Mouse (Mus musculus): ENCODE results near the gene C1qtnf7. TPM values are rescaled to one million over a fixed set of nuclear protein-coding genes. Genes with fewer than 3 reads are reported as not detected.
A peak's percentile ranks its signal among the peaks of the same experiment; 100 is the strongest.

The C1qtnf7 gene
- polyA plus RNA-seq, 2 experiments = 5.0 to 9.3 TPM

- H3K27me3 ChIP-seq (ENCODE audit: control insufficient read depth, insufficient read depth, low read length) = no peaks in the 10 kb centered on the region
- H3K9me3 ChIP-seq (ENCODE audit: control insufficient read depth, low read length) = no peaks in the 10 kb centered on the region
- 63% methylated on average over 2 of the region's 2 CpGs for WGBS
- no peak overlapping the region for H3K4me2 ChIP-seq (replicated peaks; ENCODE audit: low read depth, low read length, severe bottlenecking)
- TF ChIP-seq POLR2A (IDR thresholded peaks at IDR 0.05; ENCODE audit: borderline replicate concordance, extremely low read depth, insufficient read depth, insufficient read length) = no peak
- ATAC-seq (ENCODE audit: low FRiP score, low read depth) = no peak
- H3K4me3 ChIP-seq (replicated peaks; ENCODE audit: low read length) = no peak overlapping the region
- no peak overlapping the region for H3K9ac ChIP-seq (ENCODE audit: low read depth, low read length, severe bottlenecking)
- H3K4me1 ChIP-seq (ENCODE audit: control insufficient read depth, insufficient read depth, low read length) = no peaks in the 10 kb centered on the region
- no peaks in the 10 kb centered on the region for H3K36me3 ChIP-seq (ENCODE audit: control insufficient read depth, insufficient read depth, low read length)
- DNase-seq (ENCODE audit: low spot score) = no peak
- H3K27ac ChIP-seq (replicated peaks; ENCODE audit: low read depth, low read length) = no peak overlapping the region
Measured at GRCm38 (mm10) chr5:43508470-43508869, 6.9 kb upstream of the C1qtnf7 start.

- DNase-seq (ENCODE audit: low spot score) (no peak), ATAC-seq (ENCODE audit: low FRiP score, low read depth) (no peak)
- no peak overlapping the region for H3K4me3 ChIP-seq (replicated peaks; ENCODE audit: low read length)
- no peaks in the 10 kb centered on the region for H3K36me3 ChIP-seq (ENCODE audit: control insufficient read depth, insufficient read depth, low read length)
- H3K4me1 ChIP-seq (ENCODE audit: control insufficient read depth, insufficient read depth, low read length) = no peaks in the 10 kb centered on the region
- no peak overlapping the region for H3K27ac ChIP-seq (replicated peaks; ENCODE audit: low read depth, low read length)
- WGBS = 76% methylated on average over 1 of the region's 1 CpGs
- no peak overlapping the region for H3K4me2 ChIP-seq (replicated peaks; ENCODE audit: low read depth, low read length, severe bottlenecking)
- H3K9me3 ChIP-seq (ENCODE audit: control insufficient read depth, low read length) = no peaks in the 10 kb centered on the region
- H3K9ac ChIP-seq (ENCODE audit: low read depth, low read length, severe bottlenecking) = no peak overlapping the region
- TF ChIP-seq POLR2A (IDR thresholded peaks at IDR 0.05; ENCODE audit: borderline replicate concordance, extremely low read depth, insufficient read depth, insufficient read length) = no peak
- H3K27me3 ChIP-seq (ENCODE audit: control insufficient read depth, insufficient read depth, low read length) = no peaks in the 10 kb centered on the region
Measured at GRCm38 (mm10) chr5:43508892-43509291, 6.4 kb upstream of the C1qtnf7 start.

GRCm38 (mm10) chr5:43511126-43511525, 4.2 kb upstream of the C1qtnf7 start:
- Histone ChIP-seq H3K4me1 (ENCODE audit: control insufficient read depth, insufficient read depth, low read length) (peaks cover 7% of the 10 kb centered on the region; the same call in 1 of the 2 replicates), H3K9ac (ENCODE audit: low read depth, low read length, severe bottlenecking) (no peak overlapping the region), H3K27ac (replicated peaks; ENCODE audit: low read depth, low read length) (no peak overlapping the region), H3K4me3 (replicated peaks; ENCODE audit: low read length) (no peak overlapping the region), H3K9me3 (ENCODE audit: control insufficient read depth, low read length) (no peaks in the 10 kb centered on the region), H3K27me3 (ENCODE audit: control insufficient read depth, insufficient read depth, low read length) (no peaks in the 10 kb centered on the region), H3K4me2 (replicated peaks; ENCODE audit: low read depth, low read length, severe bottlenecking) (no peak overlapping the region), H3K36me3 (ENCODE audit: control insufficient read depth, insufficient read depth, low read length) (no peaks in the 10 kb centered on the region)
- TF ChIP-seq POLR2A (IDR thresholded peaks at IDR 0.05; ENCODE audit: borderline replicate concordance, extremely low read depth, insufficient read depth, insufficient read length) = no peak
- 91% methylated on average over 2 of the region's 2 CpGs for WGBS
- ATAC-seq (ENCODE audit: low FRiP score, low read depth) = no peak
- DNase-seq (ENCODE audit: low spot score) = no peak

- H3K27me3 ChIP-seq (ENCODE audit: control insufficient read depth, insufficient read depth, low read length) = no peaks in the 10 kb centered on the region
- WGBS = 48% methylated on average over 7 of the region's 7 CpGs
- H3K4me1 ChIP-seq (ENCODE audit: control insufficient read depth, insufficient read depth, low read length) = peaks cover 36% of the 10 kb centered on the region
- H3K4me3 ChIP-seq (replicated peaks; ENCODE audit: low read length) = peak overlapping the region; percentile 10; the same call in 1 of the 2 replicates
- H3K9me3 ChIP-seq (ENCODE audit: control insufficient read depth, low read length) = no peaks in the 10 kb centered on the region
- DNase-seq (ENCODE audit: low spot score) (no peak), ATAC-seq (ENCODE audit: low FRiP score, low read depth) (no peak)
- H3K4me2 ChIP-seq (replicated peaks; ENCODE audit: low read depth, low read length, severe bottlenecking) = peak overlapping the region; percentile 13; the same call in 1 of the 2 replicates
- no peak for TF ChIP-seq POLR2A (IDR thresholded peaks at IDR 0.05; ENCODE audit: borderline replicate concordance, extremely low read depth, insufficient read depth, insufficient read length)
- no peak overlapping the region for H3K9ac ChIP-seq (ENCODE audit: low read depth, low read length, severe bottlenecking)
- no peak overlapping the region for H3K27ac ChIP-seq (replicated peaks; ENCODE audit: low read depth, low read length)
- H3K36me3 ChIP-seq (ENCODE audit: control insufficient read depth, insufficient read depth, low read length) = no peaks in the 10 kb centered on the region
Measured at GRCm38 (mm10) chr5:43516491-43516890, 1.2 kb downstream of the C1qtnf7 start.

- no peak overlapping the region for H3K27ac ChIP-seq (replicated peaks; ENCODE audit: low read depth, low read length)
Measured at GRCm38 (mm10) chr5:43517313-43517712, 2.0 kb downstream of the C1qtnf7 start.

GRCm38 (mm10) chr5:43519905-43520304, 4.6 kb downstream of the C1qtnf7 start:
- Histone ChIP-seq H3K27me3 (ENCODE audit: control insufficient read depth, insufficient read depth, low read length) (no peaks in the 10 kb centered on the region), H3K36me3 (ENCODE audit: control insufficient read depth, insufficient read depth, low read length) (no peaks in the 10 kb centered on the region), H3K9ac (ENCODE audit: low read depth, low read length, severe bottlenecking) (no peak overlapping the region), H3K27ac (replicated peaks; ENCODE audit: low read depth, low read length) (no peak overlapping the region), H3K4me1 (ENCODE audit: control insufficient read depth, insufficient read depth, low read length) (peaks cover 46% of the 10 kb centered on the region), H3K4me3 (replicated peaks; ENCODE audit: low read length) (no peak overlapping the region), H3K9me3 (ENCODE audit: control insufficient read depth, low read length) (no peaks in the 10 kb centered on the region), H3K4me2 (replicated peaks; ENCODE audit: low read depth, low read length, severe bottlenecking) (no peak overlapping the region)
- DNase-seq (ENCODE audit: low spot score) (peak; percentile 66), ATAC-seq (ENCODE audit: low FRiP score, low read depth) (peak; percentile 45; the same call in 1 of the 2 replicates)
- TF ChIP-seq POLR2A (IDR thresholded peaks at IDR 0.05; ENCODE audit: borderline replicate concordance, extremely low read depth, insufficient read depth, insufficient read length) = no peak
- WGBS = 41% methylated on average over 2 of the region's 2 CpGs

More at GRCm38 (mm10) chr5:43517313-43517712, 2.0 kb downstream of the C1qtnf7 start:
- TF ChIP-seq POLR2A (IDR thresholded peaks at IDR 0.05; ENCODE audit: borderline replicate concordance, extremely low read depth, insufficient read depth, insufficient read length) = no peak
- H3K4me3 ChIP-seq (replicated peaks; ENCODE audit: low read length) = no peak overlapping the region
- no peak for ATAC-seq (ENCODE audit: low FRiP score, low read depth)
- no peaks in the 10 kb centered on the region for H3K9me3 ChIP-seq (ENCODE audit: control insufficient read depth, low read length)
- H3K36me3 ChIP-seq (ENCODE audit: control insufficient read depth, insufficient read depth, low read length) = no peaks in the 10 kb centered on the region
- no peak for DNase-seq (ENCODE audit: low spot score)
- WGBS = 74% methylated on average over 13 of the region's 13 CpGs
- no peaks in the 10 kb centered on the region for H3K27me3 ChIP-seq (ENCODE audit: control insufficient read depth, insufficient read depth, low read length)
- H3K4me2 ChIP-seq (replicated peaks; ENCODE audit: low read depth, low read length, severe bottlenecking) = peak overlapping the region; percentile 13; the same call in 1 of the 2 replicates
- H3K4me1 ChIP-seq (ENCODE audit: control insufficient read depth, insufficient read depth, low read length) = peaks cover 43% of the 10 kb centered on the region
- no peak overlapping the region for H3K9ac ChIP-seq (ENCODE audit: low read depth, low read length, severe bottlenecking)
